Mouse (Mus musculus): ENCODE measurements around the gene Rgs14. TPM values are rescaled to one million over a fixed set of nuclear protein-coding genes. Genes with fewer than 3 reads are reported as not detected.
A peak's percentile ranks its signal among the peaks of the same experiment; 100 is the strongest.

Rgs14 gene
- polyA plus RNA-seq, 1 experiment from 2014 or later: 0.72 TPM

DNA sequence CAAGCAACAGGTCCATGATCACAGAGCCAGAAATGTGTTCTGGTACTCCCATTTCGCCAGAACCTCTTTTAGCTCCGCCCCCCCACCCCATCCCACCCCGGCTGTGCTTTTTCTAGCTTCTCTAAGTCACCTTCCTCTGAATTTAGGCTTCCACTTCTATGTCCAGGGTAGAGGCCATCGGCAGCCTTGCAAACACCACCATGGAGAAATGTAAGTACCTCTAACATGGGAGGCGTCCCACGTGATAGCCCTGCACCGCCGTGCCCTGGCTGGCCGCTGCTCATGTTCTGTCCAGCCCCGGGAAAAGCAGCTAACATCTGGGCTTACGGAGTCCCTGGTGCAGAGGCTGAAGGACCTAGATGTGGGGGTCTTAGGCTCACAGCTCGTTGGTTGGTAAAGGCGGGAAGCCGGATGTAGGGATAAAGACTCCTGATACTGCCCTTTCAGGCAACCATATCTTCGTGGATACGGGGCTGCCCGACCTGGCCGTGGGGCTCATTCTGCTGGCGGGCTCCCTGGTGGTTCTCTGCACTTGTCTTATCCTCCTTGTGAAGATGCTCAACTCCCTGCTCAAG lies 39.1 kb downstream of the Rgs14 start:
- ATAC-seq (ENCODE audit: low FRiP score): no peak
- 91% methylated on average over 19 of the region's 19 CpGs for WGBS

DNA sequence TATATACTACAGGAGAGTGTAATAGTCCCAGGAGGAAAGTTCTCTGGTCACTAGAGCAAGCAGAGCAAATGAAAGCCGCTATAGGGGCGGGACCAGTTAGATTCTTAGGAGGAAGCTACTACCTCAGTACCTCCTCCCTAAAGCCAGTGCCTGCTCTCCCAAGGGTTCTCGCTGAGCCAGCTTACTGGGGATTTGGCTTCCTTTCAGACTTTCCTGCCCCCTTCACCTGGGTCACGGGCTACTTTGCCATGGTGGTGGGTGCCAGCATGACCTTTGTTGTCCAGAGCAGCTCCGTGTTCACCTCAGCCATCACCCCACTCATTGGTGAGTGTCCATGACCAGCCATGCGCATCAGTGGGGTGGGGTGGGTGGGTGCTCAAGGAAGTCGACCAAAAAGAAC lies 42.3 kb downstream of the Rgs14 start:
- Histone ChIP-seq H3K27me3 (ENCODE audit: control insufficient read depth, insufficient read depth, low read length) (no peaks in the 10 kb centered on the region), H3K4me1 (replicated peaks; ENCODE audit: control insufficient read depth, insufficient read depth, low read length) (no peaks in the 10 kb centered on the region; the same call in 1 of the 2 replicates), H3K4me3 (replicated peaks; ENCODE audit: low read length) (no peak overlapping the region), H3K4me2 (replicated peaks) (no peak overlapping the region), H3K9me3 (ENCODE audit: control insufficient read depth, low read length) (no peaks in the 10 kb centered on the region), H3K9ac (no peak overlapping the region), H3K27ac (no peak overlapping the region), H3K36me3 (replicated peaks; ENCODE audit: control insufficient read depth, insufficient read depth) (no peaks in the 10 kb centered on the region)
- WGBS: 75% methylated on average over 7 of the region's 7 CpGs
- no peak for DNase-seq (ENCODE audit: low spot score)
- no peak for ATAC-seq (ENCODE audit: low FRiP score)

More for the DNA sequence above, 39.1 kb downstream of the Rgs14 start:
- Histone ChIP-seq H3K27me3 (ENCODE audit: control insufficient read depth, insufficient read depth, low read length) (no peaks in the 10 kb centered on the region; the same call in 1 of the 2 replicates), H3K36me3 (replicated peaks; ENCODE audit: control insufficient read depth, insufficient read depth) (no peaks in the 10 kb centered on the region), H3K4me2 (replicated peaks) (no peak overlapping the region), H3K4me3 (replicated peaks; ENCODE audit: low read length) (no peak overlapping the region), H3K9ac (no peak overlapping the region), H3K4me1 (replicated peaks; ENCODE audit: control insufficient read depth, insufficient read depth, low read length) (peaks cover 10% of the 10 kb centered on the region), H3K9me3 (ENCODE audit: control insufficient read depth, low read length) (no peaks in the 10 kb centered on the region), H3K27ac (no peak overlapping the region)
- no peak for DNase-seq (ENCODE audit: low spot score)

DNA sequence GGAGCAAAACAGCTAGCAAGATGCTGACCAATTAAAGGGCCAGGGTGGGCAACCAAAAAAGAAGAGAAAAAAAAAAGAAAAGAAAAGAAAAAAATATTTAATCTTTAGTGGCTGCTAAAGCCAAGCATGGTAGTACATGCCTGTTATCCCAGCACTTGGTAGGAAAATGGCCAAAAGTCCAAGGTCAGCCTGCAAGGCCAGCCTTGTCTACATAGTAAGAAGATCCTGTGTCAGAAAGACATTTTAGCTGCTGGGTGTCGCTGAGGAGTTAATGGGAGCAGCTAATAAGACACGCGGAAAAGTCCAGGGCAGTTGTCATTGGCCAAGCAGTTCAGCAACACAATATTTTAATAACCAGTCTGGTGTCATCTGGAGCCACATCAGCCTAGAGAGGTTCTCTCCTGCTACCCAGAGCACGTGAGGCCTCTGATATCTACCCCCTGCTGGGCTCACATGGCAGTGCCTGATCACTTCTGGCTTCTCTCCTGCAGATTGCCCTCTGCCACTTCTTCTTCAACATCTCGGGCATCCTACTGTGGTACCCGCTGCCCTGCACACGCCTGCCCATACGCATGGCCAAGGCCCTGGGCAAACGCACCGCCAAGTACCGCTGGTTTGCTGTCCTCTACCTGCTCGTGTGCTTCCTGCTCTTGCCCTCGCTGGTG lies 43.2 kb downstream of the Rgs14 start:
- no peak overlapping the region for H3K27ac ChIP-seq
- H3K4me2 ChIP-seq (replicated peaks): no peak overlapping the region
- no peak overlapping the region for H3K4me3 ChIP-seq (replicated peaks; ENCODE audit: low read length)
- WGBS: 84% methylated on average over 13 of the region's 13 CpGs
- no peaks in the 10 kb centered on the region for H3K36me3 ChIP-seq (replicated peaks; ENCODE audit: control insufficient read depth, insufficient read depth)
- H3K4me1 ChIP-seq (replicated peaks; ENCODE audit: control insufficient read depth, insufficient read depth, low read length): no peaks in the 10 kb centered on the region; the same call in 1 of the 2 replicates
- H3K27me3 ChIP-seq (ENCODE audit: control insufficient read depth, insufficient read depth, low read length): peaks cover 9% of the 10 kb centered on the region; the same call in 1 of the 2 replicates
- no peaks in the 10 kb centered on the region for H3K9me3 ChIP-seq (ENCODE audit: control insufficient read depth, low read length)
- DNase-seq (ENCODE audit: low spot score) (no peak), ATAC-seq (ENCODE audit: low FRiP score) (no peak)
- no peak overlapping the region for H3K9ac ChIP-seq

DNA sequence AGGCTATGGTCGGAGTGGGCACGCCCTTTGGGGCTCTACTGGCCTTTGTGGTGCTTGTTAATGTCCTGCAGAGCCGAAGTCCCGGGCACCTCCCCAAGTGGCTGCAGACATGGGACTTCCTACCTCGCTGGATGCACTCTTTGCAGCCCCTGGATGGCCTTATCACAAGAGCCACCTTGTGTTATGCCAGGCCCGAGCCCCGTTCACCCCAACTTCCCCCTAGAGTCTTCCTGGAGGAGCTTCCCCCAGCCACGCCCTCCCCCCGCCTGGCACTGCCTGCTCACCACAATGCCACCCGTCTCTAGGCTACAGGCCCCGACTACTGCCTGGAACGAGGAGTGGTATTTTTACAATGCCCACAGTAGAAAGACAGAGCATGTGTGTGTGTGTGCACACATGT lies 43.8 kb downstream of the Rgs14 start:
- Histone ChIP-seq H3K4me2 (replicated peaks) (no peak overlapping the region), H3K27me3 (ENCODE audit: control insufficient read depth, insufficient read depth, low read length) (peaks cover 9% of the 10 kb centered on the region; the same call in 1 of the 2 replicates)

DNA sequence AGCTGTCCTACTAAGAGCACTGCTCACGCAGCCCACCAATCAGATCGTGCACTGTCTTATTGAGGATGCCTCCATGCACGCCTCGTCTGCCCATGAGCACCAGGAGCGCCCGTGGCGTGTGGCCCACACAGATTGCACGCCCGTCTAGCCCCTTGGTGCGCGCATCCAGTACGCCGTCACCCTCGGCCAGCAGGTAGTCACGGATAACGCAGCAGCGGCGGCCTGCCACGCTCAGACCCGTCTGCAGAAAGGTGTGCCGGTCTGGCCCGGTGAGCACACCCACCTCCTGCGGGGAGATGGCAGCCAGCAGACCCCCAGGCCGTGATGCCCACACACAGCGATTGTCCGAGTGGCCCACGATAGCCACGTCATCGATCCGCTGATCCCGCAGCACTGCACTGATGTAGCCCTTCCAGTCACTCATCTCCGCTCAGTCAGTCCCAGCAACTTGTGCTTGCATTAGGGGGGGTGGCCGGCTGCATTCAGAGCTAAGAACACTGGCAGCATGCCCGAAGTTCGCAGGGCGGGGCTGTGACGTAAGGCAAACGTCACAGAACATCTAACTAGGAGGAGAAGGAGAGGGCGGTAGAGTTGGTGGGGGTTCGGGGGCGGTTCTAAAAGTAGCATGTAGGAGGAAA lies 45.3 kb downstream of the Rgs14 start, which contains the start of gene Pfn3:
Gene Pfn3, minus strand, starts transcription at position 490 of the 638 bp plus-strand sequence.
- 10% methylated on average over 41 of the region's 41 CpGs for WGBS
- DNase-seq (ENCODE audit: low spot score): peak; percentile 80
- H3K9ac ChIP-seq: peak within 1 kb of the TSS; percentile 65
- peak within 1 kb of the TSS; percentile 71 for H3K4me2 ChIP-seq (replicated peaks)
- peaks cover 24% of the 10 kb centered on the region for H3K27me3 ChIP-seq (ENCODE audit: control insufficient read depth, insufficient read depth, low read length)
- peak within 1 kb of the TSS; percentile 38 for H3K4me3 ChIP-seq (replicated peaks; ENCODE audit: low read length)
- H3K27ac ChIP-seq: no peak within 1 kb of the TSS; the same call in 1 of the 2 replicates
- ATAC-seq (ENCODE audit: low FRiP score): peak; percentile 62; the same call in 1 of the 2 replicates
- H3K36me3 ChIP-seq (replicated peaks; ENCODE audit: control insufficient read depth, insufficient read depth): no peaks in the 10 kb centered on the region
- no peaks in the 10 kb centered on the region for H3K9me3 ChIP-seq (ENCODE audit: control insufficient read depth, low read length)
- H3K4me1 ChIP-seq (replicated peaks; ENCODE audit: control insufficient read depth, insufficient read depth, low read length): no peaks in the 10 kb centered on the region; the same call in 1 of the 2 replicates

More for the DNA sequence above, 43.8 kb downstream of the Rgs14 start:
- Histone ChIP-seq H3K9me3 (ENCODE audit: control insufficient read depth, low read length) (no peaks in the 10 kb centered on the region), H3K9ac (no peak overlapping the region), H3K4me1 (replicated peaks; ENCODE audit: control insufficient read depth, insufficient read depth, low read length) (no peaks in the 10 kb centered on the region; the same call in 1 of the 2 replicates), H3K27ac (no peak overlapping the region), H3K36me3 (replicated peaks; ENCODE audit: control insufficient read depth, insufficient read depth) (no peaks in the 10 kb centered on the region), H3K4me3 (replicated peaks; ENCODE audit: low read length) (no peak overlapping the region)
- 86% methylated on average over 12 of the region's 12 CpGs for WGBS
- DNase-seq (ENCODE audit: low spot score) (no peak), ATAC-seq (ENCODE audit: low FRiP score) (no peak)

DNA sequence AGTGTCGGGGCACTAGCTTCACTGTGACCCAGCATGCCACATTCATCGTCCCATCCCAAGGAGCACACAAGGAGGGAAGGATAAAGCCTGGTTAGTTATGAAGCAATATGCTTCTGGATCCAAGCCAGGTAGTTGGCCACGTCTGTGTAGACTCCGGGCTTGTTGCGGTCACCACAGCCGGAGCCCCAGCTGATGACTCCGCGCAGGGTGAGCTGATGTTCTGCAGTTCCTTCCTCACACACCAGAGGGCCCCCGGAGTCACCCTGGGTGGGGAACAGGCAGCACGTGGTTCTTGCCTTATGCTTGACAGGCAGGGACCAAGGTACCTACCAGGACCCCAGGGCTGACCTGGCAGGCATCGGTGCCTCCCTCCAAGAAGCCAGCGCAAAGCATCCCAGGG lies 48.5 kb downstream of the Rgs14 start:
- Histone ChIP-seq H3K9me3 (ENCODE audit: control insufficient read depth, low read length) (no peaks in the 10 kb centered on the region), H3K27me3 (ENCODE audit: control insufficient read depth, insufficient read depth, low read length) (peaks cover 47% of the 10 kb centered on the region), H3K4me2 (replicated peaks) (peak overlapping the region; percentile 33), H3K4me1 (replicated peaks; ENCODE audit: control insufficient read depth, insufficient read depth, low read length) (peaks cover 6% of the 10 kb centered on the region), H3K9ac (no peak overlapping the region), H3K36me3 (replicated peaks; ENCODE audit: control insufficient read depth, insufficient read depth) (no peaks in the 10 kb centered on the region), H3K27ac (no peak overlapping the region), H3K4me3 (replicated peaks; ENCODE audit: low read length) (no peak overlapping the region)
- DNase-seq (ENCODE audit: low spot score) (peak; percentile 81), ATAC-seq (ENCODE audit: low FRiP score) (peak; percentile 64; the same call in 1 of the 2 replicates)
- WGBS: 9% methylated on average over 12 of the region's 12 CpGs

DNA sequence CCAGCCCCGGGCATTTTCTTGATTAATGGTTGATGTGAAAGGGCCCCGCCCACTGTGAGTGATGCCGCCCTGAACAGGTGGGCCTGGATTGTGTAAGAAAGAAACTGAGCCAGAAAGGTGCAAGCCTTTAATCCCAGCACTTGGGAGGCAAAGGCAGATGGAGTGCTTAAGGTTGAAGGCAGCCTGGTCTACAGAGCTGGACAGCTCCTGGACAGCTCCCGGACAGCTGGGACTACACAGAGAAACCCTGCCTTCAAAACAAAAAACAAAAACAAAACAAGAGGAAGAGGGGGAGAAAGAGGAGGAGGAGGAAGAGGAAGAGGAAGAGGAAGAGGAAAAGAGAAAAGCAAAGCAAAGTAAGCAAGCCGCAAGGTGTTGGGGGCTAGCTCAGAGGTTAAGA lies 49.6 kb downstream of the Rgs14 start:
- DNase-seq (ENCODE audit: low spot score) (no peak), ATAC-seq (ENCODE audit: low FRiP score) (no peak)
- Histone ChIP-seq H3K36me3 (replicated peaks; ENCODE audit: control insufficient read depth, insufficient read depth) (no peaks in the 10 kb centered on the region), H3K9me3 (ENCODE audit: control insufficient read depth, low read length) (no peaks in the 10 kb centered on the region), H3K4me3 (replicated peaks; ENCODE audit: low read length) (no peak overlapping the region), H3K9ac (no peak overlapping the region), H3K27me3 (ENCODE audit: control insufficient read depth, insufficient read depth, low read length) (peaks cover 47% of the 10 kb centered on the region), H3K4me2 (replicated peaks) (no peak overlapping the region), H3K4me1 (replicated peaks; ENCODE audit: control insufficient read depth, insufficient read depth, low read length) (peaks cover 6% of the 10 kb centered on the region), H3K27ac (no peak overlapping the region)
- WGBS: 83% methylated on average over 5 of the region's 5 CpGs

DNA sequence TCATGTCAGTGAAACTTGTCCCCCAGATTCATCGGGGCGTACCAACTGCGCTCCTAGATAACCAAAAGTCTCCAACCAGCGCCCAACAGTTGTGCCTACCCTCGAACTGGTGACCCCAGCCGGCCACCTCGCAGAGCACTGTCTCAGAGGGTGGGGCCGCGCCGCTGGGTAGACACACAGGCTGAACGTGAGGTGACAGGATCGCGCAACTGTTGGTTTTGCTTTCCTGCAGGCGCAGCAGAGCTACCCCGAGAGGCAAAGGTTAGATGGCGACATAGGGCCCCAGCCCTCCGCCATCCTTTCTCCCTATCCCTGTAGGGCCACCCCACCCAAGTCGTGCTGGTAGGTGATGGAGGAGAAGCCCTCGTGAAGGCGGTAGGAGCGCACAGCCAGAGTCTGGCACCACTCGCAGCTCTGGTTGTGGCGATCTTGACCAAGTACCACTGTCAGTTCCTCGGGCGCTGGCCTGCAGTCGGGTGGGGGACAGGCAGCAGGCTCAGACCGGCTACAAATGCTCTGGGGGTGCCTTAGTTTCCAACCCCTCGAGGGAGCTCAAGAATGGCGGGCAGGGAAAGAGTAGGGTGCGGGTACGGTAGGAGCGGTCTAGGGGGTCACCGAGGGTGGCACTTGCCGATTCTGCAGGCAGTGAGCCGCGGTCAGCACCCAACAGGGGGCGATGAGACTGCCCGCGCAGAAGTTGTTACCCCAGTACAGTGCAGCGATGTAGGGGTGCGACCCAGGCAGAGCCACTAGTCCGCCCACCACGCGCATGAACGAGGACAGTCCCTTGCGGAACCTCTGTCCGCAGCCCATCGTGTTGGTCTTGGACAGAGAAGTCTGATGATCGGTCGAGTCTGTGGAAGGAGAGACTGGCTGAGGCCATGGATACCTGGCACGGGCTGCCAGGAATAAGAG lies 50.7 kb downstream of the Rgs14 start:
- H3K27me3 ChIP-seq (ENCODE audit: control insufficient read depth, insufficient read depth, low read length): peaks cover 47% of the 10 kb centered on the region
- ATAC-seq (ENCODE audit: low FRiP score) (no peak), DNase-seq (ENCODE audit: low spot score) (no peak)
- H3K9me3 ChIP-seq (ENCODE audit: control insufficient read depth, low read length): no peaks in the 10 kb centered on the region
- peak overlapping the region; percentile 41 for H3K4me2 ChIP-seq (replicated peaks)
- no peak overlapping the region for H3K9ac ChIP-seq
- H3K4me3 ChIP-seq (replicated peaks; ENCODE audit: low read length): no peak overlapping the region; the same call in 1 of the 2 replicates
- no peak overlapping the region for H3K27ac ChIP-seq
- peaks cover 6% of the 10 kb centered on the region; the same call in 1 of the 2 replicates for H3K4me1 ChIP-seq (replicated peaks; ENCODE audit: control insufficient read depth, insufficient read depth, low read length)
- 32% methylated on average over 51 of the region's 51 CpGs for WGBS
- H3K36me3 ChIP-seq (replicated peaks; ENCODE audit: control insufficient read depth, insufficient read depth): no peaks in the 10 kb centered on the region
